Mouse (Mus musculus): Measurements from ENCODE around the gene Il4ra. TPM values are rescaled to one million over a fixed set of nuclear protein-coding genes. Genes with fewer than 3 reads are reported as not detected.

Il4ra gene
- polyA plus RNA-seq, 1 experiment from 2014 or later, result 4.9 TPM

- H3K4me3 ChIP-seq, result peak overlapping the region; percentile 70
- H3K27ac ChIP-seq (replicated peaks), result no peak overlapping the region
- no peaks in the 10 kb centered on the region for H3K36me3 ChIP-seq
- WGBS, result 74% methylated on average over 11 of the region's 11 CpGs
- peaks cover 16% of the 10 kb centered on the region for H3K27me3 ChIP-seq (replicated peaks)
- peak overlapping the region; percentile 92 for H3K4me2 ChIP-seq
- peak overlapping the region; percentile 84 for H3K9ac ChIP-seq
- H3K4me1 ChIP-seq, result peaks cover 46% of the 10 kb centered on the region
- H3K9me3 ChIP-seq, result no peaks in the 10 kb centered on the region
- ATAC-seq (ENCODE audit: extremely low read depth, insufficient number of reproducible peaks, low FRiP score, low TSS enrichment), result no peak
Observed at GRCm38 (mm10) chr7:125552851-125553555, 1.1 kb downstream of the Il4ra start.

- peaks cover 46% of the 10 kb centered on the region for H3K4me1 ChIP-seq
- peaks cover 16% of the 10 kb centered on the region for H3K27me3 ChIP-seq (replicated peaks)
- H3K9ac ChIP-seq, result no peak overlapping the region
- ATAC-seq (ENCODE audit: extremely low read depth, insufficient number of reproducible peaks, low FRiP score, low TSS enrichment), result no peak
- peak overlapping the region; percentile 92 for H3K4me2 ChIP-seq
- no peaks in the 10 kb centered on the region for H3K9me3 ChIP-seq
- H3K36me3 ChIP-seq, result no peaks in the 10 kb centered on the region
- H3K27ac ChIP-seq (replicated peaks), result no peak overlapping the region
- no peak overlapping the region for H3K4me3 ChIP-seq
- 84% methylated on average over 13 of the region's 13 CpGs for WGBS
Observed at GRCm38 (mm10) chr7:125553653-125554428, 1.9 kb downstream of the Il4ra start.

- Histone ChIP-seq H3K36me3 (no peaks in the 10 kb centered on the region), H3K9me3 (no peaks in the 10 kb centered on the region), H3K4me2 (no peak overlapping the region), H3K4me3 (no peak overlapping the region), H3K4me1 (peaks cover 52% of the 10 kb centered on the region), H3K9ac (no peak overlapping the region), H3K27ac (replicated peaks) (no peak overlapping the region), H3K27me3 (replicated peaks) (peaks cover 16% of the 10 kb centered on the region)
- ATAC-seq (ENCODE audit: extremely low read depth, insufficient number of reproducible peaks, low FRiP score, low TSS enrichment), result no peak
- WGBS, result 77% methylated on average over 9 of the region's 9 CpGs
Observed at GRCm38 (mm10) chr7:125554456-125555114, 2.7 kb downstream of the Il4ra start.

- 67% methylated on average over 7 of the region's 7 CpGs for WGBS
- Histone ChIP-seq H3K27ac (replicated peaks) (no peak overlapping the region), H3K36me3 (no peaks in the 10 kb centered on the region), H3K4me2 (no peak overlapping the region), H3K4me1 (peaks cover 48% of the 10 kb centered on the region), H3K27me3 (replicated peaks) (peaks cover 16% of the 10 kb centered on the region), H3K9me3 (no peaks in the 10 kb centered on the region), H3K4me3 (no peak overlapping the region), H3K9ac (no peak overlapping the region)
- no peak for ATAC-seq (ENCODE audit: extremely low read depth, insufficient number of reproducible peaks, low FRiP score, low TSS enrichment)
Observed at GRCm38 (mm10) chr7:125555351-125555872, 3.5 kb downstream of the Il4ra start.

GRCm38 (mm10) chr7:125556096-125556495 is 4.2 kb downstream of the Il4ra start:
- 49% methylated on average over 4 of the region's 4 CpGs for WGBS
- no peak overlapping the region for H3K4me2 ChIP-seq
- H3K27me3 ChIP-seq (replicated peaks), result peaks cover 16% of the 10 kb centered on the region
- peaks cover 48% of the 10 kb centered on the region for H3K4me1 ChIP-seq
- no peaks in the 10 kb centered on the region for H3K9me3 ChIP-seq
- no peak overlapping the region for H3K4me3 ChIP-seq
- no peak for ATAC-seq (ENCODE audit: extremely low read depth, insufficient number of reproducible peaks, low FRiP score, low TSS enrichment)
- H3K36me3 ChIP-seq, result no peaks in the 10 kb centered on the region
- H3K27ac ChIP-seq (replicated peaks), result no peak overlapping the region
- no peak overlapping the region for H3K9ac ChIP-seq

GRCm38 (mm10) chr7:125556865-125557264 is 4.9 kb downstream of the Il4ra start:
- WGBS, result 62% methylated on average over 8 of the region's 8 CpGs

GRCm38 (mm10) chr7:125558401-125558945 is 6.6 kb downstream of the Il4ra start:
- Histone ChIP-seq H3K4me3 (no peak overlapping the region), H3K9ac (no peak overlapping the region), H3K4me1 (peaks cover 40% of the 10 kb centered on the region), H3K27ac (replicated peaks) (no peak overlapping the region), H3K4me2 (no peak overlapping the region), H3K36me3 (no peaks in the 10 kb centered on the region), H3K27me3 (replicated peaks) (peaks cover 6% of the 10 kb centered on the region), H3K9me3 (no peaks in the 10 kb centered on the region)
- ATAC-seq (ENCODE audit: extremely low read depth, insufficient number of reproducible peaks, low FRiP score, low TSS enrichment), result no peak
- WGBS, result 68% methylated on average over 4 of the region's 4 CpGs

More at GRCm38 (mm10) chr7:125556865-125557264, 4.9 kb downstream of the Il4ra start:
- Histone ChIP-seq H3K9ac (no peak overlapping the region), H3K4me3 (no peak overlapping the region), H3K27me3 (replicated peaks) (peaks cover 16% of the 10 kb centered on the region), H3K4me2 (no peak overlapping the region), H3K36me3 (no peaks in the 10 kb centered on the region), H3K4me1 (peaks cover 47% of the 10 kb centered on the region), H3K27ac (replicated peaks) (no peak overlapping the region), H3K9me3 (no peaks in the 10 kb centered on the region)
- ATAC-seq (ENCODE audit: extremely low read depth, insufficient number of reproducible peaks, low FRiP score, low TSS enrichment), result no peak

- peaks cover 40% of the 10 kb centered on the region for H3K4me1 ChIP-seq
- no peak overlapping the region for H3K9ac ChIP-seq
- ATAC-seq (ENCODE audit: extremely low read depth, insufficient number of reproducible peaks, low FRiP score, low TSS enrichment), result no peak
Observed at GRCm38 (mm10) chr7:125558997-125559396, 7.1 kb downstream of the Il4ra start.

GRCm38 (mm10) chr7:125559537-125559936 is 7.6 kb downstream of the Il4ra start:
- H3K9me3 ChIP-seq, result no peaks in the 10 kb centered on the region
- no peak overlapping the region for H3K4me3 ChIP-seq
- WGBS, result 71% methylated on average over 10 of the region's 10 CpGs
- H3K4me2 ChIP-seq, result no peak overlapping the region
- no peak for ATAC-seq (ENCODE audit: extremely low read depth, insufficient number of reproducible peaks, low FRiP score, low TSS enrichment)
- H3K4me1 ChIP-seq, result peaks cover 40% of the 10 kb centered on the region
- no peak overlapping the region for H3K27ac ChIP-seq (replicated peaks)
- no peak overlapping the region for H3K9ac ChIP-seq
- no peaks in the 10 kb centered on the region for H3K36me3 ChIP-seq
- H3K27me3 ChIP-seq (replicated peaks), result no peaks in the 10 kb centered on the region

More at GRCm38 (mm10) chr7:125558997-125559396, 7.1 kb downstream of the Il4ra start:
- H3K4me3 ChIP-seq, result no peak overlapping the region
- H3K27ac ChIP-seq (replicated peaks), result no peak overlapping the region
- H3K9me3 ChIP-seq, result no peaks in the 10 kb centered on the region
- H3K27me3 ChIP-seq (replicated peaks), result 0 out of 2 replicates have a peak, but pooled peaks cover under 1% of the 10 kb centered on the region
- H3K4me2 ChIP-seq, result no peak overlapping the region
- WGBS, result 62% methylated on average over 5 of the region's 5 CpGs
- H3K36me3 ChIP-seq, result no peaks in the 10 kb centered on the region

GRCm38 (mm10) chr7:125560146-125560785 is 8.3 kb downstream of the Il4ra start:
- H3K9me3 ChIP-seq, result no peaks in the 10 kb centered on the region
- no peaks in the 10 kb centered on the region for H3K27me3 ChIP-seq (replicated peaks)
- no peaks in the 10 kb centered on the region for H3K36me3 ChIP-seq
- no peak for ATAC-seq (ENCODE audit: extremely low read depth, insufficient number of reproducible peaks, low FRiP score, low TSS enrichment)
- 84% methylated on average over 7 of the region's 7 CpGs for WGBS
- no peak overlapping the region for H3K27ac ChIP-seq (replicated peaks)
- peaks cover 40% of the 10 kb centered on the region for H3K4me1 ChIP-seq
- H3K4me3 ChIP-seq, result no peak overlapping the region
- no peak overlapping the region for H3K4me2 ChIP-seq
- no peak overlapping the region for H3K9ac ChIP-seq

Data from heart, embryonic 13.5 days (tissue).